Mouse (Mus musculus): Measurements from ENCODE around the gene Zfand3. TPM values are rescaled to one million over a fixed set of nuclear protein-coding genes. Genes with fewer than 3 reads are reported as not detected.
A peak's percentile ranks its signal among the peaks of the same experiment; 100 is the strongest.

Zfand3 gene
- polyA plus RNA-seq, 2 experiments, result 9.6 to 19.2 TPM

- H3K9ac ChIP-seq (replicated peaks), result no peak overlapping the region
- no peaks in the 10 kb centered on the region for H3K27me3 ChIP-seq (ENCODE audit: control insufficient read depth, insufficient read depth, low read length)
- ATAC-seq (ENCODE audit: insufficient read depth), result no peak
- H3K4me3 ChIP-seq (ENCODE audit: insufficient read depth in 1 of 2, low read depth in 2 of 2, low read length in 2 of 2), result peak overlapping the region in 1 of 2 experiments; percentile 14; a peak in 1 of 4 replicates
- H3K4me1 ChIP-seq (replicated peaks; ENCODE audit: control insufficient read depth in 2 of 2, insufficient read depth in 2 of 2, low read length in 1 of 2), result no peaks in the 10 kb centered on the region
- no peak for DNase-seq (ENCODE audit: low read depth in 3 of 3, low spot score in 3 of 3)
- H3K9me3 ChIP-seq (ENCODE audit: control insufficient read depth, low read length), result no peaks in the 10 kb centered on the region
- H3K36me3 ChIP-seq (replicated peaks; ENCODE audit: control insufficient read depth, insufficient read depth, low read depth), result no peaks in the 10 kb centered on the region
- no peak overlapping the region for H3K27ac ChIP-seq
- H3K4me2 ChIP-seq (ENCODE audit: low read depth), result no peak overlapping the region
- whole genome bisulfite sequencing (ENCODE audit: insufficient replicate concordance), result 61% methylated on average over 8 of the region's 8 CpGs
- TF ChIP-seq CTCF (IDR thresholded peaks at IDR 0.05; ENCODE audit: low read depth) (no peak), EP300 (IDR thresholded peaks at IDR 0.05; ENCODE audit: low read depth) (no peak)
Observed at GRCm38 (mm10) chr17:29981568-29981967, 23.0 kb upstream of the Zfand3 start.

DNA sequence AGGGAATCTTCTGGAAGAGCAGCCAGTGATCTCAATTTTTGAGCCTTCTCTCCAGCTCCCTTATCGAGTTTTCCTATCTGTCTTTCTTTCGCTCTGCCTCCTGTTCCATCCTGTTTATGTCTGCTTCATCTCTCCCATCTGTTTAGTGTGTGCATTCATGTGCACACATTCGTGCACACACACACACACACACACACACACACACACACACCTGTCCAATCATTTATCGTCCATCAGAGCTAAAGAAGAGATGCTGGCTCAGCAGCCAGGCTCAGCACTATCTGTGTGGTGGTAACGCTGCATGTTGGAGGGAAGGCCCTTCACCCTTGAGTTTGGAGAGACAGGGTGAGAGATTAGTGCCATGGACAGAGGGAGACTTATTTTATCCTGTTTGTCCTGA lies 21.3 kb upstream of the Zfand3 start:
- Histone ChIP-seq H3K9me3 (ENCODE audit: control insufficient read depth, low read length) (no peaks in the 10 kb centered on the region), H3K4me3 (ENCODE audit: insufficient read depth in 1 of 2, low read depth in 2 of 2, low read length in 2 of 2) (no peak overlapping the region), H3K9ac (replicated peaks) (no peak overlapping the region), H3K4me1 (replicated peaks; ENCODE audit: control insufficient read depth in 2 of 2, insufficient read depth in 2 of 2, low read length in 1 of 2) (no peaks in the 10 kb centered on the region), H3K27me3 (ENCODE audit: control insufficient read depth, insufficient read depth, low read length) (no peaks in the 10 kb centered on the region), H3K27ac (no peak overlapping the region), H3K36me3 (replicated peaks; ENCODE audit: control insufficient read depth, insufficient read depth, low read depth) (no peaks in the 10 kb centered on the region), H3K4me2 (ENCODE audit: low read depth) (no peak overlapping the region)
- DNase-seq (ENCODE audit: low read depth in 3 of 3, low spot score in 3 of 3), result no peak
- TF ChIP-seq CTCF (IDR thresholded peaks at IDR 0.05; ENCODE audit: low read depth), result no peak
- TF ChIP-seq EP300 (IDR thresholded peaks at IDR 0.05; ENCODE audit: low read depth), result no peak
- ATAC-seq (ENCODE audit: insufficient read depth), result no peak
- 57% methylated on average over 5 of the region's 5 CpGs for WGBS (ENCODE audit: insufficient replicate concordance)

DNA sequence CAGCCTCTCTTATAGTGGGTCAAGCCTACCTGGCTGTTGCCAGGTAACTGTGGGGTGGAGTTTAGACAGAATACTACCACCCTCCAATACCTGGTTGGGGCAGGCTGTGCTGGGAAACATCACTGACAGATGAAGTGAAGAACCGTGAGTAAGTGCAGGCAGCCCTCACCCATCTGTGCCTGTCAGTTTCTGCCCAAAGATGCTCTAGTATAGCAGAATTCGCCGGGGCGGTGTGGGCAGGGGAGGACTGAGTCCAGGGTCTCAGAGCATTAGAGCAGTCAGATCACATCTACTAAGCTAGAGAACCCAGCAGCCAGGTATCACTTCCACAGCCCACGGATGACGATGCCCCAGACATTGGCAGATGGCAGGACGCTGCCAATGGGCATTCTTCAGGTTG lies 19.6 kb upstream of the Zfand3 start:
- ATAC-seq (ENCODE audit: insufficient read depth), result no peak
- TF ChIP-seq CTCF (IDR thresholded peaks at IDR 0.05; ENCODE audit: low read depth) (no peak), EP300 (IDR thresholded peaks at IDR 0.05; ENCODE audit: low read depth) (no peak)

GRCm38 (mm10) chr17:29985534-29985933 lies 19.0 kb upstream of the Zfand3 start:
- no peak for DNase-seq (ENCODE audit: low read depth in 3 of 3, low spot score in 3 of 3)
- Histone ChIP-seq H3K27ac (no peak overlapping the region), H3K4me2 (ENCODE audit: low read depth) (no peak overlapping the region), H3K9ac (replicated peaks) (no peak overlapping the region), H3K4me1 (replicated peaks; ENCODE audit: control insufficient read depth in 2 of 2, insufficient read depth in 2 of 2, low read length in 1 of 2) (no peaks in the 10 kb centered on the region), H3K36me3 (replicated peaks; ENCODE audit: control insufficient read depth, insufficient read depth, low read depth) (no peaks in the 10 kb centered on the region), H3K27me3 (ENCODE audit: control insufficient read depth, insufficient read depth, low read length) (no peaks in the 10 kb centered on the region), H3K4me3 (ENCODE audit: insufficient read depth in 1 of 2, low read depth in 2 of 2, low read length in 2 of 2) (no peak overlapping the region), H3K9me3 (ENCODE audit: control insufficient read depth, low read length) (no peaks in the 10 kb centered on the region)
- TF ChIP-seq EP300 (IDR thresholded peaks at IDR 0.05; ENCODE audit: low read depth) (no peak), CTCF (IDR thresholded peaks at IDR 0.05; ENCODE audit: low read depth) (no peak)
- 32% methylated on average over 3 of the region's 3 CpGs for WGBS (ENCODE audit: insufficient replicate concordance)
- no peak for ATAC-seq (ENCODE audit: insufficient read depth)

More for the DNA sequence above, 19.6 kb upstream of the Zfand3 start:
- Histone ChIP-seq H3K27me3 (ENCODE audit: control insufficient read depth, insufficient read depth, low read length) (no peaks in the 10 kb centered on the region), H3K4me3 (ENCODE audit: insufficient read depth in 1 of 2, low read depth in 2 of 2, low read length in 2 of 2) (no peak overlapping the region), H3K27ac (no peak overlapping the region), H3K4me2 (ENCODE audit: low read depth) (no peak overlapping the region), H3K9me3 (ENCODE audit: control insufficient read depth, low read length) (no peaks in the 10 kb centered on the region), H3K9ac (replicated peaks) (no peak overlapping the region), H3K4me1 (replicated peaks; ENCODE audit: control insufficient read depth in 2 of 2, insufficient read depth in 2 of 2, low read length in 1 of 2) (no peaks in the 10 kb centered on the region), H3K36me3 (replicated peaks; ENCODE audit: control insufficient read depth, insufficient read depth, low read depth) (no peaks in the 10 kb centered on the region)
- WGBS (ENCODE audit: insufficient replicate concordance), result 74% methylated on average over 7 of the region's 7 CpGs
- DNase-seq (ENCODE audit: low read depth in 3 of 3, low spot score in 3 of 3), result no peak

DNA sequence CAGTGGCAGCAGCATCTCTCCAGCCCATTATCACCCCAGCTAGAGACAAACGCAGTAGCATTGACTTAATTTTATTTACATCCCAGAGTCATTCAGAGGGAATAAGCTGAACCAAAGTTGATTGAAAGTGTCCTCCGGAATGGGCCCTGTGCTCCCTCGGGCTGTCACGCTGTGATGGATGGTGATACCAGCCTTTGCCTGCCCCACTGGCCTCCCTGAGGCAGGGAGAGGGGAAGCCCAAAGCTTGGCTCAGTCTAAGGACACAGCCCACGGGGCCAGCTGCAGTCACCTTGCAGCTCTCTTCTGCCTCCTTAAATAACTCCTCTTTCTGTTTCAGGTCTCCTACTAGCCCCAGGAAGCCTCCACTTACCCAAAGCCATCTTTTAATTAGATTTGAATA lies 16.4 kb upstream of the Zfand3 start:
- WGBS (ENCODE audit: insufficient replicate concordance), result 26% methylated on average over 5 of the region's 5 CpGs
- H3K27me3 ChIP-seq (ENCODE audit: control insufficient read depth, insufficient read depth, low read length), result no peaks in the 10 kb centered on the region
- H3K9me3 ChIP-seq (ENCODE audit: control insufficient read depth, low read length), result no peaks in the 10 kb centered on the region
- ATAC-seq (ENCODE audit: insufficient read depth) (no peak), DNase-seq (ENCODE audit: low read depth in 3 of 3, low spot score in 3 of 3) (no peak)
- H3K36me3 ChIP-seq (replicated peaks; ENCODE audit: control insufficient read depth, insufficient read depth, low read depth), result no peaks in the 10 kb centered on the region
- H3K4me3 ChIP-seq (ENCODE audit: insufficient read depth in 1 of 2, low read depth in 2 of 2, low read length in 2 of 2), result no peak overlapping the region
- H3K4me1 ChIP-seq (replicated peaks; ENCODE audit: control insufficient read depth in 2 of 2, insufficient read depth in 2 of 2, low read length in 1 of 2), result no peaks in the 10 kb centered on the region
- H3K4me2 ChIP-seq (ENCODE audit: low read depth), result no peak overlapping the region
- TF ChIP-seq EP300 (IDR thresholded peaks at IDR 0.05; ENCODE audit: low read depth), result no peak
- TF ChIP-seq CTCF (IDR thresholded peaks at IDR 0.05; ENCODE audit: low read depth), result no peak
- H3K27ac ChIP-seq, result no peak overlapping the region
- no peak overlapping the region for H3K9ac ChIP-seq (replicated peaks)

Data from liver, embryonic 14.5 days (tissue).